Mouse (Mus musculus) cerebellum, adult (tissue): ENCODE results near the gene Syp.
A peak's percentile ranks its signal among the peaks of the same experiment; 100 is the strongest.

Experiments used
- ATAC-seq: cut with Nextera tagmentation; 2 replicates; pipeline ENCODE4 v1.9.2; 2017; ENCODE audit warnings: mild to moderate bottlenecking, moderate library complexity, mixed read lengths; ENCODE audit not compliant: insufficient number of reproducible peaks, low FRiP score, low TSS enrichment

The Syp gene

GRCm38 (mm10) chrX:7661086-7661485 lies 22.8 kb downstream of the Syp start:
- no peak for ATAC-seq

GRCm38 (mm10) chrX:7662936-7663335 lies 24.7 kb downstream of the Syp start:
- ATAC-seq, result no peak

- ATAC-seq, result peak; percentile 80
Measured at GRCm38 (mm10) chrX:7664791-7665190, 26.5 kb downstream of the Syp start.

- no peak for ATAC-seq
Measured at GRCm38 (mm10) chrX:7665739-7666502, 27.6 kb downstream of the Syp start.

GRCm38 (mm10) chrX:7670390-7670881 lies 32.2 kb downstream of the Syp start:
- no peak; the same call in 1 of the 2 replicates for ATAC-seq

- no peak for ATAC-seq
Measured at GRCm38 (mm10) chrX:7670921-7671623, 32.8 kb downstream of the Syp start, which contains the start of gene Plp2. Gene Plp2, minus strand, starts transcription at chrX:7671390.

- ATAC-seq, result no peak
Measured at GRCm38 (mm10) chrX:7672739-7673138, 34.5 kb downstream of the Syp start.

- ATAC-seq, result no peak
Measured at GRCm38 (mm10) chrX:7673578-7674281, 35.5 kb downstream of the Syp start.

GRCm38 (mm10) chrX:7674284-7675000 lies 36.2 kb downstream of the Syp start:
- ATAC-seq, result no peak

- ATAC-seq, result no peak
Measured at GRCm38 (mm10) chrX:7675001-7675380, 36.7 kb downstream of the Syp start.

- no peak for ATAC-seq
Measured at GRCm38 (mm10) chrX:7678986-7679385, 40.7 kb downstream of the Syp start.

GRCm38 (mm10) chrX:7679405-7680056 lies 41.3 kb downstream of the Syp start:
- peak; percentile 93 for ATAC-seq

GRCm38 (mm10) chrX:7680057-7680412 lies 41.8 kb downstream of the Syp start:
- ATAC-seq, result peak; percentile 40; the same call in 1 of the 2 replicates

- ATAC-seq, result 0 out of 2 replicates have a peak, but pooled peaks have one; percentile 56
Measured at GRCm38 (mm10) chrX:7680864-7681263, 42.6 kb downstream of the Syp start, which contains the start of gene Magix. Gene Magix, minus strand, starts transcription at chrX:7681251.

- no peak for ATAC-seq
Measured at GRCm38 (mm10) chrX:7688321-7688720, 50.0 kb downstream of the Syp start.

- ATAC-seq, result no peak
Measured at GRCm38 (mm10) chrX:7690486-7690885, 52.2 kb downstream of the Syp start.

GRCm38 (mm10) chrX:7692862-7693261 lies 54.6 kb downstream of the Syp start:
- ATAC-seq, result no peak

GRCm38 (mm10) chrX:7696520-7696919 lies 58.2 kb downstream of the Syp start:
- no peak for ATAC-seq

- peak; percentile 100 for ATAC-seq
Measured at GRCm38 (mm10) chrX:7696954-7697381, 58.7 kb downstream of the Syp start, which contains the start of gene Gpkow. Gene Gpkow, plus strand, starts transcription at chrX:7697131.
